Mouse (Mus musculus) neutrophil, adult 5-6 weeks (primary cell): ENCODE results near the gene Ptpn14. TPM values are rescaled to one million over a fixed set of nuclear protein-coding genes. Genes with fewer than 3 reads are reported as not detected.

Experiments used
- ATAC-seq: fragments of 151-379, 151-347 bp; 2 replicates; pipeline ENCODE4 v1.8.0; 2017; ENCODE audit warnings: mild to moderate bottlenecking, moderate TSS enrichment; ENCODE audit not compliant: insufficient number of reproducible peaks, poor library complexity, low FRiP score, severe bottlenecking; ENCODE audit errors: extremely low read depth
- total RNA-seq: library from RNA; stranded (forward); fragments of 200-1000 nt; gene quantifications from 2 replicates; pipeline ENCODE4 v1.2.3, GENCODE M21; 2017

The Ptpn14 gene
- total RNA-seq, 1 experiment from 2014 or later, result 1.3 TPM

- no peak for ATAC-seq
Observed at GRCm38 (mm10) chr1:189757054-189757408, 29.0 kb downstream of the Ptpn14 start.

- no peak for ATAC-seq
Observed at GRCm38 (mm10) chr1:189761581-189762021, 33.5 kb downstream of the Ptpn14 start.

GRCm38 (mm10) chr1:189764258-189764657, 36.2 kb downstream of the Ptpn14 start:
- peak; percentile 18; the same call in 1 of the 2 replicates for ATAC-seq

- ATAC-seq, result no peak
Observed at GRCm38 (mm10) chr1:189767164-189767563, 39.1 kb downstream of the Ptpn14 start.

GRCm38 (mm10) chr1:189767910-189768309, 39.8 kb downstream of the Ptpn14 start:
- no peak for ATAC-seq

- ATAC-seq, result no peak
Observed at GRCm38 (mm10) chr1:189770516-189770915, 42.4 kb downstream of the Ptpn14 start.

- no peak for ATAC-seq
Observed at GRCm38 (mm10) chr1:189772707-189773106, 44.6 kb downstream of the Ptpn14 start.

GRCm38 (mm10) chr1:189774778-189775177, 46.7 kb downstream of the Ptpn14 start:
- ATAC-seq, result no peak

- no peak for ATAC-seq
Observed at GRCm38 (mm10) chr1:189777207-189777606, 49.1 kb downstream of the Ptpn14 start.

GRCm38 (mm10) chr1:189778343-189778742, 50.3 kb downstream of the Ptpn14 start:
- ATAC-seq, result no peak

- no peak for ATAC-seq
Observed at GRCm38 (mm10) chr1:189779226-189779625, 51.2 kb downstream of the Ptpn14 start.

GRCm38 (mm10) chr1:189781721-189782345, 53.8 kb downstream of the Ptpn14 start:
- ATAC-seq, result no peak

- ATAC-seq, result no peak
Observed at GRCm38 (mm10) chr1:189782709-189783108, 54.6 kb downstream of the Ptpn14 start.

GRCm38 (mm10) chr1:189784503-189784902, 56.4 kb downstream of the Ptpn14 start:
- no peak for ATAC-seq

- no peak for ATAC-seq
Observed at GRCm38 (mm10) chr1:189786707-189787485, 58.8 kb downstream of the Ptpn14 start.

- ATAC-seq, result no peak
Observed at GRCm38 (mm10) chr1:189789545-189789944, 61.5 kb downstream of the Ptpn14 start.

GRCm38 (mm10) chr1:189790666-189791065, 62.6 kb downstream of the Ptpn14 start:
- ATAC-seq, result no peak

GRCm38 (mm10) chr1:189791534-189792217, 63.6 kb downstream of the Ptpn14 start:
- no peak for ATAC-seq

GRCm38 (mm10) chr1:189792560-189793195, 64.6 kb downstream of the Ptpn14 start:
- peak; percentile 28; the same call in 1 of the 2 replicates for ATAC-seq
